Mouse (Mus musculus): Measurements from ENCODE around the gene Raver1. TPM values are rescaled to one million over a fixed set of nuclear protein-coding genes. Genes with fewer than 3 reads are reported as not detected.
A peak's percentile ranks its signal among the peaks of the same experiment; 100 is the strongest.

Gene Raver1
- total RNA-seq, 2 experiments from 2014 or later, result 19.6 to 59.8 TPM

- ATAC-seq (replicated peaks; ENCODE audit: poor library complexity, severe bottlenecking), result no peak
Observed at GRCm38 (mm10) chr9:21107607-21108237, 15.9 kb upstream of the Raver1 start.

- ATAC-seq (replicated peaks; ENCODE audit: poor library complexity, severe bottlenecking), result no peak
Observed at GRCm38 (mm10) chr9:21105760-21106564, 14.2 kb upstream of the Raver1 start.

- no peak for ATAC-seq (replicated peaks; ENCODE audit: poor library complexity, severe bottlenecking)
Observed at GRCm38 (mm10) chr9:21104814-21105213, 13.0 kb upstream of the Raver1 start.

GRCm38 (mm10) chr9:21102076-21102475, 10.3 kb upstream of the Raver1 start:
- no peak for ATAC-seq (replicated peaks; ENCODE audit: poor library complexity, severe bottlenecking)

GRCm38 (mm10) chr9:21100447-21101161, 8.8 kb upstream of the Raver1 start:
- peak; percentile 77 for ATAC-seq (replicated peaks; ENCODE audit: poor library complexity, severe bottlenecking)

GRCm38 (mm10) chr9:21097793-21098192, 6.0 kb upstream of the Raver1 start:
- ATAC-seq (replicated peaks; ENCODE audit: poor library complexity, severe bottlenecking), result no peak

- ATAC-seq (replicated peaks; ENCODE audit: poor library complexity, severe bottlenecking), result no peak
Observed at GRCm38 (mm10) chr9:21095958-21096357, 4.2 kb upstream of the Raver1 start.

GRCm38 (mm10) chr9:21093423-21093822, 1.6 kb upstream of the Raver1 start:
- no peak for ATAC-seq (replicated peaks; ENCODE audit: poor library complexity, severe bottlenecking)

GRCm38 (mm10) chr9:21090972-21091706, 669 bp downstream of the Raver1 start:
- 0 out of 2 replicates have a peak, but pooled peaks have one; percentile 6 for ATAC-seq (replicated peaks; ENCODE audit: poor library complexity, severe bottlenecking)

GRCm38 (mm10) chr9:21090537-21090936, 1.3 kb downstream of the Raver1 start:
- ATAC-seq (replicated peaks; ENCODE audit: poor library complexity, severe bottlenecking), result no peak

GRCm38 (mm10) chr9:21083324-21083723, 8.5 kb downstream of the Raver1 start:
- no peak for ATAC-seq (replicated peaks; ENCODE audit: poor library complexity, severe bottlenecking)

GRCm38 (mm10) chr9:21081127-21081526, 10.7 kb downstream of the Raver1 start:
- ATAC-seq (replicated peaks; ENCODE audit: poor library complexity, severe bottlenecking), result no peak

GRCm38 (mm10) chr9:21075625-21076024, 16.2 kb downstream of the Raver1 start:
- ATAC-seq (replicated peaks; ENCODE audit: poor library complexity, severe bottlenecking), result no peak

GRCm38 (mm10) chr9:21074173-21074572, 17.6 kb downstream of the Raver1 start:
- no peak for ATAC-seq (replicated peaks; ENCODE audit: poor library complexity, severe bottlenecking)

- peak; percentile 91 for ATAC-seq (replicated peaks; ENCODE audit: poor library complexity, severe bottlenecking)
Observed at GRCm38 (mm10) chr9:21073044-21073840, 18.6 kb downstream of the Raver1 start, which contains the start of the genes Gm49373 and Fdx1l. Gene Gm49373, minus strand, starts transcription at chr9:21073096. Gene Fdx1l, minus strand, starts transcription at chr9:21073614.

GRCm38 (mm10) chr9:21072641-21073040, 19.2 kb downstream of the Raver1 start:
- ATAC-seq (replicated peaks; ENCODE audit: poor library complexity, severe bottlenecking), result no peak

- ATAC-seq (replicated peaks; ENCODE audit: poor library complexity, severe bottlenecking), result no peak; the same call in 1 of the 2 replicates
Observed at GRCm38 (mm10) chr9:21067006-21067684, 24.7 kb downstream of the Raver1 start, which contains the start of gene Zglp1. Gene Zglp1, minus strand, starts transcription at chr9:21067093.

- ATAC-seq (replicated peaks; ENCODE audit: poor library complexity, severe bottlenecking), result no peak
Observed at GRCm38 (mm10) chr9:21062928-21063327, 28.9 kb downstream of the Raver1 start.

GRCm38 (mm10) chr9:21051578-21051977, 40.2 kb downstream of the Raver1 start:
- no peak for ATAC-seq (replicated peaks; ENCODE audit: poor library complexity, severe bottlenecking)

All from granulocyte monocyte progenitor cell, adult 5-6 weeks (primary cell).